Mouse (Mus musculus): ENCODE measurements around the gene Ern2.

DNA sequence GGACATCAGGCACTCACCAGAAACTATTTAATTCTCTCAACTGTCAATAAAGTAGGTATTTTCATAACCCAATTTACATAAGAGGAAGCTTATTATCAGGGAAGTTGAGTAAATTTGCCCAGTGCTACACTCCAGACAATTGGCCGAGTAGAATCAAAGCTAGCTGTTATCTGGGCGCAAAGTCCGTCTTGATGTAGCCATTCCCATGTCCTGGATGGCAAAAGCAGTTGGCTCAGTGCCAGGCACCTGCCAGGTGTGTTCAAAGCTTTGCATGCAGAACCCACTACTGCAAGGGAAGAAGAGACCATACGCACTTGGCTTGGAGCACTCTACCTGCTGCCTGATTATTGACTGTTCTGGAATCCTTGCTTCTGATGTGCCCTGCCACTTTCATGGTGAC, 33.5 kb downstream of the Ern2 start:
- no peak for TF ChIP-seq TAL1 (conservative IDR thresholded peaks at IDR 0.05; ENCODE audit: low read depth, low read length)
- no peak for TF ChIP-seq GATA1 (IDR thresholded peaks at IDR 0.05; ENCODE audit: borderline replicate concordance, low read length)
- TF ChIP-seq CTCF (IDR thresholded peaks at IDR 0.05; ENCODE audit: low read depth, low read length), result no peak
- TF ChIP-seq POLR2AphosphoS5 (IDR thresholded peaks at IDR 0.05; ENCODE audit: insufficient replicate concordance, low read depth, low read length), result no peak
